Mouse (Mus musculus) embryonic facial prominence, embryonic 15.5 days (tissue): Measurements from ENCODE around the gene Hist1h2bl. TPM values are rescaled to one million over a fixed set of nuclear protein-coding genes. Genes with fewer than 3 reads are reported as not detected.
"Not testable (repeated sequence)": the region's sequence is repeated elsewhere in the genome, so short reads cannot be mapped to it uniquely, and the experiment has no call there.

Experiments used
- ATAC-seq: fragments of 200-750 bp; cut with Nextera tagmentation; 2 replicates; pipeline ENCODE4 v1.8.0; 2017; ENCODE audit warnings: low read depth, moderate TSS enrichment; ENCODE audit not compliant: insufficient number of reproducible peaks, low FRiP score, low TSS enrichment
- H3K27ac ChIP-seq: fragments of 300-500 bp; sonication (generic); replicated peaks from 2 replicates; pipeline ENCODE4 v1.5.1; 2015; ENCODE audit warnings: mild to moderate bottlenecking, inconsistent platforms
- H3K27me3 ChIP-seq: fragments of 300-500 bp; sonication (generic); 2 replicates; pipeline ENCODE4 v1.6.1; 2015; ENCODE audit warnings: inconsistent platforms
- H3K36me3 ChIP-seq: fragments of 300-500 bp; sonication (generic); 2 replicates; pipeline ENCODE4 v1.6.1; 2015; ENCODE audit warnings: mild to moderate bottlenecking, inconsistent platforms
- H3K4me1 ChIP-seq: fragments of 300-500 bp; sonication (generic); 2 replicates; pipeline ENCODE4 v1.6.1; 2015; ENCODE audit warnings: inconsistent platforms
- H3K4me2 ChIP-seq: fragments of 300-500 bp; sonication (generic); replicated peaks from 2 replicates; pipeline ENCODE4 v1.6.1; 2015; ENCODE audit warnings: mild to moderate bottlenecking, inconsistent platforms
- H3K4me3 ChIP-seq: fragments of 300-500 bp; sonication (generic); replicated peaks from 2 replicates; pipeline ENCODE4 v1.5.1; 2015; ENCODE audit warnings: mild to moderate bottlenecking, inconsistent platforms
- H3K9ac ChIP-seq: fragments of 300-500 bp; sonication (generic); 2 replicates; pipeline ENCODE4 v1.6.1; 2015; ENCODE audit warnings: inconsistent platforms
- H3K9me3 ChIP-seq: fragments of 300-500 bp; sonication (generic); replicated peaks from 2 replicates; pipeline ENCODE4 v1.6.1; 2016; ENCODE audit warnings: inconsistent platforms
- WGBS: fragments of 180-500 bp; shearing (Covaris S2); methylation state at CpG from one replicate; pipeline ENCODE4 v1.1.7; 2015; 5-methylcytosine and 5-hydroxymethylcytosine counted together
- polyA plus RNA-seq: library from polyadenylated mRNA; unstranded; fragments of >200 nt; fragmentation: Nextera tagmentation; extraction: Ambion mirVana; gene quantifications from 2 replicates; pipeline ENCODE4 v1.2.1, GENCODE M21; 2015

The Hist1h2bl gene
- polyA plus RNA-seq, 1 experiment from 2014 or later = 2.0 TPM

GRCm38 (mm10) chr13:21749387-21750158, 33.6 kb upstream of the Hist1h2bl start:
- H3K4me1 ChIP-seq = peaks cover 16% of the 10 kb centered on the region
- no peaks in the 10 kb centered on the region for H3K36me3 ChIP-seq
- no peak for ATAC-seq
- no peaks in the 10 kb centered on the region for H3K27me3 ChIP-seq
- peak overlapping the region; percentile 44 for H3K9ac ChIP-seq
- no peaks in the 10 kb centered on the region for H3K9me3 ChIP-seq
- H3K27ac ChIP-seq = peak overlapping the region; percentile 94
- 3% methylated on average over 5 of the region's 5 CpGs for WGBS
- H3K4me2 ChIP-seq = peak overlapping the region; percentile 62
- peak overlapping the region; percentile 51 for H3K4me3 ChIP-seq

GRCm38 (mm10) chr13:21745006-21745405, 29.1 kb upstream of the Hist1h2bl start:
- H3K27ac ChIP-seq = no peak overlapping the region
- 88% methylated on average over 1 of the region's 1 CpGs for WGBS
- no peak overlapping the region for H3K4me3 ChIP-seq
- H3K9me3 ChIP-seq = no peaks in the 10 kb centered on the region
- no peak for ATAC-seq
- H3K36me3 ChIP-seq = no peaks in the 10 kb centered on the region
- H3K4me2 ChIP-seq = no peak overlapping the region
- no peak overlapping the region for H3K9ac ChIP-seq
- no peaks in the 10 kb centered on the region for H3K27me3 ChIP-seq
- H3K4me1 ChIP-seq = peaks cover 8% of the 10 kb centered on the region

GRCm38 (mm10) chr13:21734906-21735767, 19.2 kb upstream of the Hist1h2bl start, which contains the start of gene Hist1h4j:
Gene Hist1h4j (plus strand): TSS chr13:21735064.
- Histone ChIP-seq H3K4me2 (peak within 1 kb of the TSS; percentile 64), H3K4me3 (peak within 1 kb of the TSS; percentile 52), H3K27ac (peak within 1 kb of the TSS; percentile 97), H3K9ac (peak within 1 kb of the TSS; percentile 45)
- not testable (repeated sequence) for H3K27me3 ChIP-seq, H3K36me3 ChIP-seq, H3K9me3 ChIP-seq, H3K4me1 ChIP-seq
- ATAC-seq = peak; percentile 91
- under 1% methylated on average over 49 of the region's 56 CpGs for WGBS

DNA sequence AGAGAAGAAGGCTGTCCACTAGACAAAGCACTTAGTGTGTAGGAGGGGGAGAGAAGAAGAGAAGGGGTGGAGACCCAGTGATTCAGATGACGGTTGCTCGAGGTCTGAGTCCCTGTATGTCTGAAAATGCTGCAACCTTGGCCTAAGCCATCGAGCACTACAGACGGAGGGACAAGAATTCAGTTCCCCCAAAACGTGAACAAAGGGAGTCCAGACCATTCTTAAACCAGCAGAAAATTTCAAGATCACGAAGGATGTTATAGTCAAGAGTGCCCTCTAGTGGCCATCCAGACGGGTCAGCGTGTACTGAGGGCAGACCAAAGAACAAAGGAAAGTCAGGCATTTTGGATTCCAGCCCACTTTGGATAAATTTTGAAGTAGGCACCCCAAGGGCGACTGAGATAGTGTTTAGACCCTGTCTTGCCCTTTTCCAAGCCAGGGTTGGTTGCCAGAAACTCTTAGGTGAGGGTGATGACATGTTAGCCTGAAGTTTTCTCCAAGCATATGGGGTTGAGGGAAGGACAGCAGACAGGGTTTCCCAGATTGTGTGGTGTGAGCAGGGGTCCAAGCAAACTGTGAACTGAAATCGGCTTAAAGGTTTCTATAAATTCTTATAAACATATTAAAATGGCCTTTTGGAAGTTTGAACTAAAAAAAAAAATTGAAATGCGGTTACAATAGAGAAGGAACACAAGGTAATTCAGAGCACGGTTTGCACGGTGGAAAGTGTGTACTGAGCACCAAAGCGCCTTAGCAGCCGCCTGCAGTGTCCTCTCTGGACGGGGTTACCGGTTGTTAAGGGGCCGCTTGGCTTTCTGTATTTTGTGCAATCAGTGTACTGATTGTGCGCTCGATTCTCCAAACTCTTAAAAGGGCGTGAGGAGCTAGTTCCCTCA, 18.3 kb upstream of the Hist1h2bl start:
- H3K4me2 ChIP-seq = peak overlapping the region; percentile 64
- no peaks in the 10 kb centered on the region for H3K9me3 ChIP-seq
- under 1% methylated on average over 21 of the region's 21 CpGs for WGBS
- peak overlapping the region; percentile 45 for H3K9ac ChIP-seq
- ATAC-seq = peak; percentile 76
- no peaks in the 10 kb centered on the region for H3K27me3 ChIP-seq
- H3K36me3 ChIP-seq = no peaks in the 10 kb centered on the region
- peak overlapping the region; percentile 97 for H3K27ac ChIP-seq
- peaks cover 9% of the 10 kb centered on the region for H3K4me1 ChIP-seq
- peak overlapping the region; percentile 52 for H3K4me3 ChIP-seq

- Histone ChIP-seq H3K4me2 (no peak overlapping the region), H3K36me3 (no peaks in the 10 kb centered on the region), H3K4me1 (peaks cover 9% of the 10 kb centered on the region), H3K27ac (no peak overlapping the region), H3K9ac (no peak overlapping the region), H3K27me3 (no peaks in the 10 kb centered on the region), H3K9me3 (no peaks in the 10 kb centered on the region), H3K4me3 (no peak overlapping the region)
- no peak for ATAC-seq
- WGBS = 69% methylated on average over 5 of the region's 5 CpGs
Measured at GRCm38 (mm10) chr13:21733466-21733865, 17.5 kb upstream of the Hist1h2bl start.

DNA sequence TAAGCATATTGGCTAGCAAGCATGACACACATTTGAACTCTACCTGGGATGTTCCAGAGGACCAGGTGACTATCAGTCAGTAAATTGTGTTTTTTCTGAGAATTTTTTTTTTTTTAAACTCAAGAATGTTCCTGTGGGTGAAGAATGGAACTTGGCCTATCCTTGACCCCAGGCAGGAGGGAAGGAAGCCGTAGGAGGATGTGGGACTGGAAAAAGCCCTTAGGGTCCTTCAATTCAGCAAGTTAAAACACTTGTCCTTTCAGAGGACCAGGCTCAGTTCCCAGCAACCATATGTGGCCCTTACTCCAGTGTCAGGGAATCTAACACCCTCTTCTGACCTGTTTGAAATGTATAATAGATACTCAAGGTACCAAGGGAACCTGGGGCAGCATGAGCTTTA, 13.6 kb upstream of the Hist1h2bl start:
- H3K4me2 ChIP-seq = no peak overlapping the region
- H3K9ac ChIP-seq = no peak overlapping the region
- no peak overlapping the region for H3K4me3 ChIP-seq
- H3K4me1 ChIP-seq = peaks cover 6% of the 10 kb centered on the region
- H3K27me3 ChIP-seq = no peaks in the 10 kb centered on the region
- H3K9me3 ChIP-seq = no peaks in the 10 kb centered on the region
- H3K36me3 ChIP-seq = no peaks in the 10 kb centered on the region
- WGBS = 36% methylated on average over 1 of the region's 1 CpGs
- H3K27ac ChIP-seq = no peak overlapping the region
- no peak for ATAC-seq

DNA sequence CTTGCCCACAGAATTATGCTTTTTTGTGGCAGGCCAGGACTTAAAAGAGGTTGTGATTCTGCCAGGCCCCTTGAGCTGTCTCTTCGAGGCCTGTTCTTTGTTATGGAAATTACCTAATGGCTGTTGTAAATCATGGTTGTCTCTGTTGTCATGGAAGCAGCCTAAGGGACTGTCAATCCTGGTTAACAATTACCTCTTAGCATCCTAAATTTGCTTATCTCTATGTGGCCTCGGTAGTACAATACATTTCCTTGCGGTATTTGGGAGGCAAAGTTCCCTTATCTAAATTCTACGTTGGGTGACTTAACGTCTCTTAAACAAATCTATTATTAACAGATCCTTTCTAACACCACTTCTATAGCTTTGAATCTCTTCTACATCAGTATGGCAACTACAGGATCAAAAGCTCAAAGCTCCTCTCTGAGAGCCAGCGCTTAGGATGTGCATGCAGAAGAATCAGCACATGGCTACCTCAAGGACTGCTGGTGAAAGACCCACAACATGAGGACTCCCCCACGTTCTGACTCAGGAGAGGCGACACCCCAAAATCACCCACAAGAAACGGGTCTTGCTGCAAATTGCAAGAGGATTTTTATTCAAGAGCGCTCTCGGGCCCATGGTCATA, 12.1 kb upstream of the Hist1h2bl start:
- H3K4me3 ChIP-seq = no peak overlapping the region
- H3K27ac ChIP-seq = no peak overlapping the region
- H3K9ac ChIP-seq = no peak overlapping the region
- H3K36me3 ChIP-seq = no peaks in the 10 kb centered on the region
- H3K4me1 ChIP-seq = no peaks in the 10 kb centered on the region
- ATAC-seq = no peak
- H3K4me2 ChIP-seq = no peak overlapping the region
- WGBS = 39% methylated on average over 11 of the region's 11 CpGs
- H3K27me3 ChIP-seq = no peaks in the 10 kb centered on the region
- H3K9me3 ChIP-seq = no peaks in the 10 kb centered on the region

GRCm38 (mm10) chr13:21722993-21723836, 7.3 kb upstream of the Hist1h2bl start:
- no peaks in the 10 kb centered on the region for H3K27me3 ChIP-seq
- WGBS = 33% methylated on average over 5 of the region's 5 CpGs
- H3K36me3 ChIP-seq = no peaks in the 10 kb centered on the region
- H3K9ac ChIP-seq = no peak overlapping the region
- no peak for ATAC-seq
- peaks cover 17% of the 10 kb centered on the region for H3K4me1 ChIP-seq
- no peak overlapping the region for H3K4me3 ChIP-seq
- H3K4me2 ChIP-seq = peak overlapping the region; percentile 64
- peak overlapping the region; percentile 88; the same call in 1 of the 2 replicates for H3K27ac ChIP-seq
- H3K9me3 ChIP-seq = no peaks in the 10 kb centered on the region

DNA sequence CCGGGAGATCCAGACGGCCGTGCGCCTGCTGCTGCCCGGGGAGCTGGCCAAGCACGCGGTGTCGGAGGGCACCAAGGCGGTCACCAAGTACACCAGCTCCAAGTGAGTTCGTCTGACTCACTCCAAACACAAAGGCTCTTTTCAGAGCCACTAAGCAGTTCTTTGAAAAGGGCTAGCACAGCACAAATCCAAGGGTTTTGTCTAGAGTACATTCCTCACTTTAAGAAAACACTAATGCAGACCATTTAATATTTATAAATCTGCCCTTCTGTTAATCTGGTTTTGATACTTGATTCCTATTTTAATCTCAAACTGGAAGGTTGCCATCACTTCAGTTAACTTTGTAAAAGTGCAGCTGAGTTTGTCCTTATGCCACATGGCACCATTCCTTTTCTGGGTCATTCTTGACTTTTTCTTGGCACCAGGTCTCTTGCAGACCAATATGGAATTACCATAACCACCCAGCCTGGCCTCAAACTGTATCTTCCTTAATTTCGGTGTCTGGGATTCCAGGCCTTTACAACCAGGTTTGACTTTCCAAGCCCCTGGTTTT, 6.5 kb upstream of the Hist1h2bl start:
- H3K4me3 ChIP-seq = peak overlapping the region; percentile 43
- no peaks in the 10 kb centered on the region for H3K9me3 ChIP-seq
- peak overlapping the region; percentile 88 for H3K27ac ChIP-seq
- H3K27me3 ChIP-seq = no peaks in the 10 kb centered on the region
- no peaks in the 10 kb centered on the region for H3K36me3 ChIP-seq
- H3K9ac ChIP-seq = peak overlapping the region; percentile 37; the same call in 1 of the 2 replicates
- ATAC-seq = 0 out of 2 replicates have a peak, but pooled peaks have one; percentile 1
- H3K4me2 ChIP-seq = peak overlapping the region; percentile 64
- H3K4me1 ChIP-seq = peaks cover 21% of the 10 kb centered on the region
- 2% methylated on average over 11 of the region's 11 CpGs for WGBS
